8 mouse cellular contexts compared by ENCODE assay signal in the genomic region with DNA sequence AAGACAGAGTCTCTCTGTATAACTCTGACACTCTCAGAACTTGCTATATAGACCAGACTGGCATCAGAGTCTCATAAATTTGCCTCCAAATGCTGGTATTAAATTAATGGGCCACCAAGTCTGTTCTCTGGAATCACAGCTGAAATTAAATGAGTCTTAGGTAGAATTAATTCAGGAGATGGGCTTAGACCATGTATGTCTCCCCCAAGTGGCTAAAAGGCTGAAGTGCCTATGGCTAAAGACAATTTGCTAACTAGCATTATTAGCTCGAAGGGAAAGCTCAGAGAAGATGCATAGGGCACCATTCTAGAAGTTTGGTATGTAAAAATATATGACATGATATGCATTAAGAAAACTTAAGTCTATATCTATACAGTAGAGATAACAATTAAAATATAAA. TPM values are rescaled to one million over a fixed set of nuclear protein-coding genes. Genes with fewer than 3 reads are reported as not detected.
DNase-seq lines count a peak whose midpoint lies in the region; ATAC-seq and TF ChIP-seq lines count a peak whose summit lies in the region.

No protein-coding gene starts in this region.

- in situ Hi-C loops in Patski (cut with MboI; ENCODE audit: low pct_unique_long_range_greater_than_20kb) = loop anchor here (10.0 to 25.0 kb wide), 3 partner anchors 213 to 481 kb away; partner anchors contain the start of gene Osbpl6

- H3K27me3 ChIP-seq in intestine, postnatal 0 days (replicated peaks; ENCODE audit: control insufficient read depth, insufficient read depth, low read length) = no peaks in the 10 kb centered on the region
- H3K27me3 ChIP-seq in intestine, embryonic 16.5 days (replicated peaks; ENCODE audit: control insufficient read depth, insufficient read depth, low read length) = no peaks in the 10 kb centered on the region
- H3K27me3 ChIP-seq in Patski = no peaks in the 10 kb centered on the region
- no peaks in the 10 kb centered on the region for H3K27me3 ChIP-seq in embryonic facial prominence, embryonic 14.5 days (replicated peaks; ENCODE audit: control insufficient read depth, insufficient read depth, low read length)

- POLR2A ChIA-PET in Patski (lab: Charles Lee) = interaction anchor here (0.6 to 1.0 kb wide), 4 partner anchors 14 to 247 kb away, joined by 3 read pairs; no protein-coding TSS in a partner anchor

- CTCF ChIA-PET in Patski (lab: Charles Lee) = interaction anchor here (0.7 to 9.5 kb wide), 20 partner anchors 19 to 492 kb away, joined by 3 to 97 read pairs (median 3); partner anchors contain the start of genes Osbpl6 and Rbm45

- H3K9ac ChIP-seq in intestine, postnatal 0 days (ENCODE audit: low read depth, low read length) = no peak overlapping the region
- no peak overlapping the region for H3K9ac ChIP-seq in intestine, embryonic 16.5 days (ENCODE audit: low read depth, low read length)
- no peak overlapping the region for H3K9ac ChIP-seq in embryonic facial prominence, embryonic 14.5 days (ENCODE audit: low read depth, low read length)

- no peaks in the 10 kb centered on the region for H3K36me3 ChIP-seq in intestine, postnatal 0 days (ENCODE audit: control insufficient read depth, insufficient read depth)
- H3K36me3 ChIP-seq in intestine, embryonic 16.5 days (ENCODE audit: control insufficient read depth, insufficient read depth, low read length) = no peaks in the 10 kb centered on the region
- H3K36me3 ChIP-seq in embryonic facial prominence, embryonic 14.5 days (ENCODE audit: control insufficient read depth, insufficient read depth, low read length) = 0 out of 2 replicates have a peak, but pooled peaks cover 4% of the 10 kb centered on the region

- no peak overlapping the region for H3K4me3 ChIP-seq in intestine, postnatal 0 days (ENCODE audit: low read depth, low read length)
- no peak overlapping the region for H3K4me3 ChIP-seq in intestine, embryonic 16.5 days (ENCODE audit: low read length)
- H3K4me3 ChIP-seq in embryonic facial prominence, embryonic 14.5 days (ENCODE audit: low read depth, low read length) = no peak overlapping the region

- no peaks in the 10 kb centered on the region for H3K9me3 ChIP-seq in intestine, postnatal 0 days (ENCODE audit: control insufficient read depth)
- no peaks in the 10 kb centered on the region for H3K9me3 ChIP-seq in intestine, embryonic 16.5 days (ENCODE audit: control insufficient read depth, low read length)
- H3K9me3 ChIP-seq in embryonic facial prominence, embryonic 14.5 days (ENCODE audit: control insufficient read depth, low read length) = no peaks in the 10 kb centered on the region

- peak; percentile 81 for TF ChIP-seq CTCF in intestine, postnatal 0 days (IDR thresholded peaks at IDR 0.05; ENCODE audit: low read depth)
- peak; percentile 71 for TF ChIP-seq CTCF in Patski (IDR thresholded peaks at IDR 0.05)

- H3K4me1 ChIP-seq in intestine, postnatal 0 days (replicated peaks; ENCODE audit: control insufficient read depth, insufficient read depth, low read length) = no peaks in the 10 kb centered on the region
- no peaks in the 10 kb centered on the region for H3K4me1 ChIP-seq in intestine, embryonic 16.5 days (ENCODE audit: control insufficient read depth, insufficient read depth, low read length)
- H3K4me1 ChIP-seq in embryonic facial prominence, embryonic 14.5 days (ENCODE audit: control insufficient read depth, insufficient read depth, low read length) = no peaks in the 10 kb centered on the region

- DNase-seq in B cell, adult 2 months = peak; percentile 12 to 22
- no peak for DNase-seq in Patski (ENCODE audit: low read depth, low spot score)
- DNase-seq in embryonic facial prominence, embryonic 14.5 days (ENCODE audit: low spot score) = peak; percentile 71
- DNase-seq in kidney, postnatal 4 days = peak; percentile 42 to 54
- peak; percentile 35 for DNase-seq in naive thymus-derived CD4-positive, alpha-beta T cell, adult 2 months (ENCODE audit: low read depth)
- no peak for DNase-seq in yolk sac, embryonic 10.5 days (ENCODE audit: low spot score)

- WGBS in intestine, postnatal 0 days = 15% methylated on average over 1 of the region's 1 CpGs
- 22% methylated on average over 1 of the region's 1 CpGs for WGBS in intestine, embryonic 16.5 days
- 29% methylated on average over 1 of the region's 1 CpGs for WGBS in embryonic facial prominence, embryonic 14.5 days

- H3K27ac ChIP-seq in intestine, postnatal 0 days (ENCODE audit: low read depth, low read length) = no peak overlapping the region
- H3K27ac ChIP-seq in intestine, embryonic 16.5 days (ENCODE audit: low read length) = no peak overlapping the region
- no peak overlapping the region for H3K27ac ChIP-seq in embryonic facial prominence, embryonic 14.5 days (replicated peaks; ENCODE audit: low read depth, low read length)

- H3K4me2 ChIP-seq in intestine, postnatal 0 days (replicated peaks; ENCODE audit: low read depth) = no peak overlapping the region
- H3K4me2 ChIP-seq in intestine, embryonic 16.5 days (ENCODE audit: low read depth, low read length) = no peak overlapping the region
- H3K4me2 ChIP-seq in embryonic facial prominence, embryonic 14.5 days (ENCODE audit: low read depth, low read length) = no peak overlapping the region

- no peak for ATAC-seq in intestine, postnatal 0 days
- no peak for ATAC-seq in intestine, embryonic 16.5 days
- peak; percentile 60 for ATAC-seq in Patski
- ATAC-seq in embryonic facial prominence, embryonic 14.5 days (ENCODE audit: low read depth) = no peak

RNA-seq across cellular contexts. Expression of gene Prkra, which starts 29.7 kb away (rescaled TPM):
- polyA plus RNA-seq in intestine, postnatal 0 days (2015; fragmentation: Nextera tagmentation; extraction: Ambion mirVana) = 20.0 and 20.3 TPM in 2 replicates
- polyA plus RNA-seq in intestine, embryonic 16.5 days (2015; fragmentation: Nextera tagmentation; extraction: Ambion mirVana) = 37.8 and 38.3 TPM in 2 replicates
- polyA plus RNA-seq in Patski (2021) = 48.8 TPM
- polyA plus RNA-seq in embryonic facial prominence, embryonic 14.5 days (2014; fragmentation: Nextera tagmentation; extraction: Ambion mirVana) = 52.8 and 61.0 TPM in 2 replicates

RNA-seq across cellular contexts. Expression of gene Pjvk, which starts 30.2 kb away (rescaled TPM):
- 0.12 and 0.31 TPM in 2 replicates for polyA plus RNA-seq in intestine, postnatal 0 days (2015; fragmentation: Nextera tagmentation; extraction: Ambion mirVana)
- polyA plus RNA-seq in intestine, embryonic 16.5 days (2015; fragmentation: Nextera tagmentation; extraction: Ambion mirVana) = not detected in 2 replicates
- polyA plus RNA-seq in Patski (2021) = 0.24 TPM
- 0.56 TPM in 1 of 2 replicates, not detected in the other for polyA plus RNA-seq in embryonic facial prominence, embryonic 14.5 days (2014; fragmentation: Nextera tagmentation; extraction: Ambion mirVana)

RNA-seq across cellular contexts. Expression of gene Fkbp7, which starts 54.8 kb away (rescaled TPM):
- polyA plus RNA-seq in intestine, postnatal 0 days (2015; fragmentation: Nextera tagmentation; extraction: Ambion mirVana) = 30.0 and 30.8 TPM in 2 replicates
- 42.7 and 44.5 TPM in 2 replicates for polyA plus RNA-seq in intestine, embryonic 16.5 days (2015; fragmentation: Nextera tagmentation; extraction: Ambion mirVana)
- polyA plus RNA-seq in Patski (2021) = 37.3 TPM
- polyA plus RNA-seq in embryonic facial prominence, embryonic 14.5 days (2014; fragmentation: Nextera tagmentation; extraction: Ambion mirVana) = 128 and 157 TPM in 2 replicates

RNA-seq across cellular contexts. Expression of gene Plekha3, which starts 57.0 kb away (rescaled TPM):
- 8.3 and 8.5 TPM in 2 replicates for polyA plus RNA-seq in intestine, postnatal 0 days (2015; fragmentation: Nextera tagmentation; extraction: Ambion mirVana)
- 2.1 and 2.2 TPM in 2 replicates for polyA plus RNA-seq in intestine, embryonic 16.5 days (2015; fragmentation: Nextera tagmentation; extraction: Ambion mirVana)
- 52.0 TPM for polyA plus RNA-seq in Patski (2021)
- polyA plus RNA-seq in embryonic facial prominence, embryonic 14.5 days (2014; fragmentation: Nextera tagmentation; extraction: Ambion mirVana) = 11.9 and 13.3 TPM in 2 replicates

Comparison
In these comparisons a context has a peak if more than half of its experiments do, and no peak if none do; other contexts are left out.
1. DNase-seq: peak in B cell, adult 2 months (2 of 2), embryonic facial prominence, embryonic 14.5 days (single experiment), kidney, postnatal 4 days (2 of 2) and naive thymus-derived CD4-positive, alpha-beta T cell, adult 2 months (single experiment); none in Patski (single experiment) and yolk sac, embryonic 10.5 days (single experiment).